Mouse (Mus musculus) stomach, postnatal 0 days (tissue): ENCODE results near the gene Mgst3. TPM values are rescaled to one million over a fixed set of nuclear protein-coding genes. Genes with fewer than 3 reads are reported as not detected.
A peak's percentile ranks its signal among the peaks of the same experiment; 100 is the strongest.

Experiments
- ATAC-seq: fragments of 200-750 bp; cut with Nextera tagmentation; 2 replicates; pipeline ENCODE4 v1.8.0; 2017; ENCODE audit not compliant: low FRiP score, low TSS enrichment
- DNase-seq: peaks from one replicate; pipeline ENCODE4 v3.0.0-alpha.2; 2016; ENCODE audit warnings: low spot score
- H3K27ac ChIP-seq: fragments of 300-500 bp; sonication (generic); replicated peaks from 2 replicates; pipeline ENCODE4 v1.5.1; 2014; ENCODE audit warnings: mild to moderate bottlenecking, control low read depth
- H3K27me3 ChIP-seq: fragments of 300-500 bp; sonication (generic); 2 replicates; pipeline ENCODE4 v1.6.1; 2014; ENCODE audit warnings: low read length; ENCODE audit not compliant: control insufficient read depth, insufficient read depth
- H3K36me3 ChIP-seq: fragments of 300-500 bp; sonication (generic); 2 replicates; pipeline ENCODE4 v1.6.1; 2014; ENCODE audit warnings: low read length, mixed read lengths; ENCODE audit not compliant: control insufficient read depth, insufficient read depth
- H3K4me1 ChIP-seq: fragments of 300-500 bp; sonication (generic); replicated peaks from 2 replicates; pipeline ENCODE4 v1.6.1; 2014; ENCODE audit warnings: antibody characterized with exemption; ENCODE audit not compliant: control insufficient read depth, insufficient read depth
- H3K4me2 ChIP-seq: fragments of 300-500 bp; sonication (generic); replicated peaks from 2 replicates; pipeline ENCODE4 v1.6.1; 2014; ENCODE audit warnings: low read depth, mild to moderate bottlenecking, control low read depth, moderate library complexity
- H3K4me3 ChIP-seq: fragments of 300-500 bp; sonication (generic); 2 replicates; pipeline ENCODE4 v1.5.1; 2014; ENCODE audit warnings: low read depth, low read length, control low read depth
- H3K9ac ChIP-seq: fragments of 300-500 bp; sonication (generic); 2 replicates; pipeline ENCODE4 v1.6.1; 2014; ENCODE audit warnings: mild to moderate bottlenecking, low read length, control low read depth, mixed read lengths
- H3K9me3 ChIP-seq: fragments of 300-500 bp; sonication (generic); 2 replicates; pipeline ENCODE4 v1.6.1; 2016; ENCODE audit warnings: low read length; ENCODE audit not compliant: control insufficient read depth
- CTCF ChIP-seq: IDR thresholded peaks from 2 replicates; pipeline ENCODE4 v1.5.1; 2016; ENCODE audit warnings: antibody characterized with exemption, low read depth, mild to moderate bottlenecking, moderate library complexity
- EP300 ChIP-seq: optimal IDR thresholded peaks from 2 replicates; pipeline ENCODE3; 2016; ENCODE audit warnings: antibody characterized with exemption
- WGBS: fragments of 180-500 bp; shearing (Covaris S2); extraction: QIAGEN DNeasy Blood & Tissue Kit; methylation state at CpG from one replicate; pipeline ENCODE4 v1.1.7; 2014; 5-methylcytosine and 5-hydroxymethylcytosine counted together
- polyA plus RNA-seq: library from polyadenylated mRNA; unstranded; fragments of >200 nt; fragmentation: Nextera tagmentation; extraction: Ambion mirVana; gene quantifications from 2 replicates; pipeline ENCODE4 v1.2.1, GENCODE M21; 2015

The Mgst3 gene
- polyA plus RNA-seq, 1 experiment from 2014 or later = 991 TPM

GRCm38 (mm10) chr1:167374003-167374784, 19.4 kb downstream of the Mgst3 start:
- peak overlapping the region; percentile 63 for H3K27ac ChIP-seq
- no peak overlapping the region for H3K4me3 ChIP-seq
- H3K9me3 ChIP-seq = no peaks in the 10 kb centered on the region
- no peak overlapping the region for H3K9ac ChIP-seq
- WGBS = 22% methylated on average over 15 of the region's 15 CpGs
- TF ChIP-seq CTCF (no peak), EP300 (no peak)
- no peaks in the 10 kb centered on the region for H3K27me3 ChIP-seq
- peaks cover 4% of the 10 kb centered on the region; the same call in 1 of the 2 replicates for H3K36me3 ChIP-seq
- peak overlapping the region; percentile 17; the same call in 1 of the 2 replicates for H3K4me2 ChIP-seq
- H3K4me1 ChIP-seq = no peaks in the 10 kb centered on the region
- DNase-seq (peak; percentile 84), ATAC-seq (peak; percentile 74)

GRCm38 (mm10) chr1:167372739-167373138, 20.9 kb downstream of the Mgst3 start:
- H3K9me3 ChIP-seq = no peaks in the 10 kb centered on the region
- TF ChIP-seq CTCF (no peak), EP300 (no peak)
- H3K9ac ChIP-seq = no peak overlapping the region
- ATAC-seq (no peak), DNase-seq (no peak)
- no peak overlapping the region for H3K4me3 ChIP-seq
- peaks cover 7% of the 10 kb centered on the region; the same call in 1 of the 2 replicates for H3K36me3 ChIP-seq
- WGBS = 90% methylated on average over 7 of the region's 7 CpGs
- no peak overlapping the region for H3K4me2 ChIP-seq
- H3K27me3 ChIP-seq = no peaks in the 10 kb centered on the region
- H3K27ac ChIP-seq = no peak overlapping the region
- no peaks in the 10 kb centered on the region for H3K4me1 ChIP-seq

GRCm38 (mm10) chr1:167369905-167370304, 23.7 kb downstream of the Mgst3 start:
- Histone ChIP-seq H3K9ac (no peak overlapping the region), H3K4me3 (no peak overlapping the region), H3K27me3 (no peaks in the 10 kb centered on the region), H3K27ac (no peak overlapping the region; the same call in 1 of the 2 replicates), H3K4me1 (no peaks in the 10 kb centered on the region), H3K4me2 (no peak overlapping the region), H3K36me3 (peaks cover 14% of the 10 kb centered on the region), H3K9me3 (no peaks in the 10 kb centered on the region)
- ATAC-seq (peak; percentile 42; the same call in 1 of the 2 replicates), DNase-seq (peak; percentile 91)
- TF ChIP-seq EP300 (no peak), CTCF (peak; percentile 100)
- 7% methylated on average over 7 of the region's 7 CpGs for WGBS

- DNase-seq (no peak), ATAC-seq (peak; percentile 25; the same call in 1 of the 2 replicates)
- no peak overlapping the region for H3K9ac ChIP-seq
- no peak for TF ChIP-seq EP300
- TF ChIP-seq CTCF = no peak
- WGBS = 76% methylated on average over 7 of the region's 7 CpGs
- no peaks in the 10 kb centered on the region for H3K9me3 ChIP-seq
- H3K4me3 ChIP-seq = no peak overlapping the region
- no peak overlapping the region for H3K4me2 ChIP-seq
- peaks cover 21% of the 10 kb centered on the region for H3K36me3 ChIP-seq
- no peaks in the 10 kb centered on the region for H3K27me3 ChIP-seq
- no peaks in the 10 kb centered on the region for H3K4me1 ChIP-seq
- H3K27ac ChIP-seq = no peak overlapping the region
These were observed 25.1 kb downstream of the Mgst3 start for GRCm38 (mm10) chr1:167368513-167368912.

- no peak overlapping the region for H3K4me3 ChIP-seq
- no peak overlapping the region for H3K4me2 ChIP-seq
- peaks cover 21% of the 10 kb centered on the region for H3K36me3 ChIP-seq
- H3K27me3 ChIP-seq = no peaks in the 10 kb centered on the region
- no peak overlapping the region for H3K27ac ChIP-seq
- H3K9me3 ChIP-seq = no peaks in the 10 kb centered on the region
- H3K4me1 ChIP-seq = no peaks in the 10 kb centered on the region
- 86% methylated on average over 4 of the region's 4 CpGs for WGBS
- DNase-seq (no peak), ATAC-seq (no peak)
- H3K9ac ChIP-seq = no peak overlapping the region
- no peak for TF ChIP-seq CTCF
- no peak for TF ChIP-seq EP300
These were observed 25.6 kb downstream of the Mgst3 start for GRCm38 (mm10) chr1:167368018-167368417.

- TF ChIP-seq EP300 (no peak), CTCF (no peak)
- Histone ChIP-seq H3K4me2 (no peak overlapping the region), H3K27me3 (no peaks in the 10 kb centered on the region), H3K4me3 (no peak overlapping the region), H3K9me3 (no peaks in the 10 kb centered on the region), H3K36me3 (peaks cover 22% of the 10 kb centered on the region), H3K4me1 (no peaks in the 10 kb centered on the region), H3K27ac (no peak overlapping the region), H3K9ac (no peak overlapping the region)
- WGBS = 87% methylated on average over 6 of the region's 6 CpGs
- DNase-seq = no peak
- ATAC-seq = no peak
These were observed 27.0 kb downstream of the Mgst3 start for GRCm38 (mm10) chr1:167366621-167367020.
